Mouse (Mus musculus): ENCODE data around the gene Col11a2. TPM values are rescaled to one million over a fixed set of nuclear protein-coding genes. Genes with fewer than 3 reads are reported as not detected.

The Col11a2 gene
- polyA plus RNA-seq, 1 experiment from 2014 or later: 4.3 TPM

GRCm38 (mm10) chr17:34101185-34101584, 61.9 kb downstream of the Col11a2 start:
- 29% methylated on average over 5 of the region's 5 CpGs for WGBS
- Histone ChIP-seq H3K4me3 (ENCODE audit: low read depth, low read length) (no peak overlapping the region), H3K9me3 (ENCODE audit: low read depth, low read length) (no peaks in the 10 kb centered on the region), H3K27me3 (ENCODE audit: insufficient read depth, low read length) (no peaks in the 10 kb centered on the region), H3K4me1 (ENCODE audit: insufficient read depth) (no peaks in the 10 kb centered on the region), H3K36me3 (ENCODE audit: insufficient read depth) (no peaks in the 10 kb centered on the region), H3K27ac (ENCODE audit: low read depth) (no peak overlapping the region), H3K4me2 (no peak overlapping the region), H3K9ac (no peak overlapping the region)
- TF ChIP-seq CTCF (IDR thresholded peaks at IDR 0.05; ENCODE audit: low read depth): no peak
- no peak for DNase-seq
- ATAC-seq (ENCODE audit: insufficient read depth): peak; percentile 11; the same call in 1 of the 2 replicates

DNA sequence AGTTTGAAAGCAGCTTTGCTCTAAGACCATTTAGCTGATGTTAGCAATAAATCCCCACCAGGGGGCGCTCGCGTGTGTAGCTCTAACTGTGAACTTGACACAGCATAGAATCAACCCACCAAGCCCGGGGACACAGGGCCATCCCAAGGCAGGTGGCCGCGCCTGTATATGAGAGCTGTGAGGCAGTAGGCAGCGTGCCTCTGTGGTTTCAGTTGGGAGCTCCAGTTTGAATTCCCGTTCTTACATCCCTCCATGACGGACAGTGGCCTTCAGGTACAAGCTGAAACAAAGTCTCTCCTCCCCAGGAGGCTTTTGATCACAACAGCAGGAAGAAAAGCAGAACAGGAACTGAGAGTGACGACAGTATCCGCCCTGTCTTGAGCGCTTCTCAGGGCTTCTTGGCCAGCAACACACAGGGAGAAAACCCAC, 62.4 kb downstream of the Col11a2 start:
- Histone ChIP-seq H3K27ac (ENCODE audit: low read depth) (no peak overlapping the region), H3K4me1 (ENCODE audit: insufficient read depth) (no peaks in the 10 kb centered on the region), H3K4me3 (ENCODE audit: low read depth, low read length) (no peak overlapping the region), H3K36me3 (ENCODE audit: insufficient read depth) (no peaks in the 10 kb centered on the region), H3K27me3 (ENCODE audit: insufficient read depth, low read length) (no peaks in the 10 kb centered on the region), H3K9me3 (ENCODE audit: low read depth, low read length) (no peaks in the 10 kb centered on the region), H3K9ac (no peak overlapping the region), H3K4me2 (peak overlapping the region; percentile 7; the same call in 1 of the 2 replicates)
- ATAC-seq (ENCODE audit: insufficient read depth): peak; percentile 82; the same call in 1 of the 2 replicates
- peak; percentile 98 for DNase-seq
- 7% methylated on average over 12 of the region's 12 CpGs for WGBS
- peak; percentile 89 for TF ChIP-seq CTCF (IDR thresholded peaks at IDR 0.05; ENCODE audit: low read depth)

GRCm38 (mm10) chr17:34102831-34103230, 63.6 kb downstream of the Col11a2 start:
- H3K9ac ChIP-seq: no peak overlapping the region
- H3K36me3 ChIP-seq (ENCODE audit: insufficient read depth): no peaks in the 10 kb centered on the region
- TF ChIP-seq CTCF (IDR thresholded peaks at IDR 0.05; ENCODE audit: low read depth): no peak
- H3K9me3 ChIP-seq (ENCODE audit: low read depth, low read length): no peaks in the 10 kb centered on the region
- H3K4me3 ChIP-seq (ENCODE audit: low read depth, low read length): no peak overlapping the region
- H3K4me2 ChIP-seq: no peak overlapping the region
- WGBS: 59% methylated on average over 6 of the region's 6 CpGs
- H3K27me3 ChIP-seq (ENCODE audit: insufficient read depth, low read length): no peaks in the 10 kb centered on the region
- DNase-seq (no peak), ATAC-seq (ENCODE audit: insufficient read depth) (no peak)
- no peak overlapping the region for H3K27ac ChIP-seq (ENCODE audit: low read depth)
- no peaks in the 10 kb centered on the region for H3K4me1 ChIP-seq (ENCODE audit: insufficient read depth)

- ATAC-seq (ENCODE audit: insufficient read depth) (no peak), DNase-seq (no peak)
- H3K4me1 ChIP-seq (ENCODE audit: insufficient read depth): no peaks in the 10 kb centered on the region
- no peaks in the 10 kb centered on the region for H3K27me3 ChIP-seq (ENCODE audit: insufficient read depth, low read length)
- 68% methylated on average over 9 of the region's 9 CpGs for WGBS
- H3K36me3 ChIP-seq (ENCODE audit: insufficient read depth): peaks cover 14% of the 10 kb centered on the region
- TF ChIP-seq CTCF (IDR thresholded peaks at IDR 0.05; ENCODE audit: low read depth): no peak
- no peak overlapping the region for H3K27ac ChIP-seq (ENCODE audit: low read depth)
- H3K9me3 ChIP-seq (ENCODE audit: low read depth, low read length): no peaks in the 10 kb centered on the region
- no peak overlapping the region for H3K9ac ChIP-seq
- no peak overlapping the region for H3K4me2 ChIP-seq
- no peak overlapping the region for H3K4me3 ChIP-seq (ENCODE audit: low read depth, low read length)
Observed at GRCm38 (mm10) chr17:34104804-34105203, 65.6 kb downstream of the Col11a2 start.

DNA sequence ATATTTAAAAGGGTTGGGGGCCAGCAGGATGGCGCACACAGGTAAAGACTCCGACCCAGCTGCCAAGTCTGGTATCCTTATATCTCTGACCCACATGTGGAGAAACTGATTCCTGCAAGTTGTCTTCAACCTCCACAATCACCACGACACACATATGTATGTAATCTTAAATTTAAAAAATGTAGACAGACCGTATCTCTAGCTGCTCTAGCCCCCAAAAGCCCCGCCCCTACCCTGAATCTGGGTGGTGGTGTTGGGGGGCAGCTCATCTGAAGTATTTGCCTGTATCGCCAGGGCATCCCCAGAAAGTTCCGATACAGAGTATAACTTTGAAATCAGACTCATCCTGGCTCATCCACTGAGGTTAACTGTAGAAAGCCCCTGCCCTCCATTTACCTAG, 67.3 kb downstream of the Col11a2 start:
- DNase-seq (no peak), ATAC-seq (ENCODE audit: insufficient read depth) (no peak)
- no peaks in the 10 kb centered on the region for H3K9me3 ChIP-seq (ENCODE audit: low read depth, low read length)
- H3K4me1 ChIP-seq (ENCODE audit: insufficient read depth): no peaks in the 10 kb centered on the region
- no peak overlapping the region for H3K4me3 ChIP-seq (ENCODE audit: low read depth, low read length)
- no peak overlapping the region for H3K27ac ChIP-seq (ENCODE audit: low read depth)
- H3K9ac ChIP-seq: no peak overlapping the region
- H3K27me3 ChIP-seq (ENCODE audit: insufficient read depth, low read length): no peaks in the 10 kb centered on the region
- no peak; the same call in 1 of the 2 replicates for TF ChIP-seq CTCF (IDR thresholded peaks at IDR 0.05; ENCODE audit: low read depth)
- H3K36me3 ChIP-seq (ENCODE audit: insufficient read depth): peaks cover 31% of the 10 kb centered on the region
- 80% methylated on average over 7 of the region's 7 CpGs for WGBS
- H3K4me2 ChIP-seq: no peak overlapping the region

DNA sequence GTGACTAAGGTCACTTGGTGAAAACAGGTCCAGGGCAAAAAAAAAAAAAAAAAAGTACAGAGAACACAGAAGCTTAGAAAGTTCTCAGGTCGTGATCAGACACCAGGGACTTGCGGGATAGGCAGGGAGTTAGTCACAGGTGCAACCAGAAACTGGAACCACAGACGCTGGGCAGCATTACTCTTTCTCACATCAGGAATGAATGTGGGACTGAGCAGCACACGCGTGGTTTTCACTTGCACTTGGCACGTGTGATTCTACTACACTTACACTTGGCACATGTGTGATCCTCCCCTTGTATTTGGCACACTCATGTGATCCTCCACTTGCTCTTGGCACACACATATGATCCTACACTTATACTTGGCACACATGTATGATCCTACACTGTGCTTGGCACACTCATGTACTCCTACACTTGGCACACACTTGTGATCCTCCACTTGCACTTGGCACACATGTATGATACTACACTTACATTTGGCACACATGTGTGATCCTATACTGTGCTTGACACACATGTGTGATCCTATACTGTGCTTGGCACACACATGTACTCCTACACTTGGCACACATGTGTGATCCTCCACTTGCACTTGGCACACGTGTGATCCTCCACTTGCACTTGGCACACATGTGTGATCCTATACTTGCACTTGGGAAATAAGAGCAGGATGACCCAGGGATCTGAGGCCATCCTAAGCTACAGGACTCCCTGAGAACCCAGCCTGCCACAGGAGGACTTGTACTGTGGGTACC, 68.1 kb downstream of the Col11a2 start:
- H3K4me2 ChIP-seq: no peak overlapping the region
- H3K9me3 ChIP-seq (ENCODE audit: low read depth, low read length): no peaks in the 10 kb centered on the region
- H3K27me3 ChIP-seq (ENCODE audit: insufficient read depth, low read length): no peaks in the 10 kb centered on the region
- DNase-seq (no peak), ATAC-seq (ENCODE audit: insufficient read depth) (no peak)
- TF ChIP-seq CTCF (IDR thresholded peaks at IDR 0.05; ENCODE audit: low read depth): no peak
- peaks cover 38% of the 10 kb centered on the region for H3K36me3 ChIP-seq (ENCODE audit: insufficient read depth)
- H3K4me3 ChIP-seq (ENCODE audit: low read depth, low read length): no peak overlapping the region
- no peaks in the 10 kb centered on the region for H3K4me1 ChIP-seq (ENCODE audit: insufficient read depth)
- no peak overlapping the region for H3K9ac ChIP-seq
- no peak overlapping the region for H3K27ac ChIP-seq (ENCODE audit: low read depth)
- WGBS: 80% methylated on average over 7 of the region's 7 CpGs

DNA sequence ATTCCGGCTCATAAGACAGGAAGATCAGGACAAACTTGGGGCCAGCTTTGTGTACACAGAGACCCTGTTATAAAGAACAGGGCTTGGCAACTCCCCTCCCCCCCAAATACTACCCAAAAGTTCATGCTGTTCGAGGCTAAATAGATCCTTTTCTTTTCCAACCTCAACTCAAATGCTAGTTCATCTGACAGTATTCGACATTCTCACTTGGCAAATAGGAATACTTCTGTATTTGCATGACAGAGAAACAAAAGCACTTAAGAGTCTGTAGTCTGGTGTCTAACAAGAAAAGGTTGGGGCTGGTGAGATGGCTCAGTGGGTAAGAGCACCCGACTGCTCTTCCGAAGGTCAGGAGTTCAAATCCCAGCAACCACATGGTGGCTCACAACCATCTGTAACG, 69.2 kb downstream of the Col11a2 start:
- Histone ChIP-seq H3K27me3 (ENCODE audit: insufficient read depth, low read length) (no peaks in the 10 kb centered on the region), H3K27ac (ENCODE audit: low read depth) (no peak overlapping the region), H3K36me3 (ENCODE audit: insufficient read depth) (peaks cover 50% of the 10 kb centered on the region), H3K4me2 (no peak overlapping the region), H3K4me1 (ENCODE audit: insufficient read depth) (no peaks in the 10 kb centered on the region), H3K9me3 (ENCODE audit: low read depth, low read length) (no peaks in the 10 kb centered on the region), H3K9ac (no peak overlapping the region), H3K4me3 (ENCODE audit: low read depth, low read length) (no peak overlapping the region)
- 83% methylated on average over 5 of the region's 6 CpGs for WGBS
- no peak for TF ChIP-seq CTCF (IDR thresholded peaks at IDR 0.05; ENCODE audit: low read depth)
- DNase-seq (no peak), ATAC-seq (ENCODE audit: insufficient read depth) (no peak)

All from lung, embryonic 14.5 days (tissue).